8 mouse cellular contexts compared by ENCODE assay signal in the genomic region with DNA sequence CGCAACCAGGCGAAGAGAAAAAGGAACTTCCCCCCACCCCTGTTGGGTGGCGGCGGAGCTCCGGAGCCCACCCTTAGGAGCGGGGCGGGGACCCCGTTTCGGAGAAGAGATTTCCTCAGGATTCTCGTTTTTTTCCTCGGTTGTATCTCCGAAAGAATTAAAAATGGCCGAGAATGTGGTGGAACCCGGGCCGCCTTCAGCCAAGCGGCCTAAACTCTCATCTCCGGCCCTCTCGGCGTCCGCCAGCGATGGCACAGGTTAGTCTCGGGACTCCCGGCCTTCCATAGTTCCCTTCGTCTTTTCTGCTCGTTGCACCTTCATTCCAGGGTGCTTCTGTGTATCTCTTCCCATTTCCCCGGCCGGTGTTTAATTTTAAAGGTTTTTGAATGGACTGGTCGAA. TPM values are rescaled to one million over a fixed set of nuclear protein-coding genes. Genes with fewer than 3 reads are reported as not detected.
DNase-seq lines count a peak whose midpoint lies in the region; ATAC-seq lines count a peak whose summit lies in the region.

No protein-coding gene starts in this region.

- peak overlapping the region; percentile 83 for H3K4me2 ChIP-seq in kidney, embryonic 14.5 days (replicated peaks; ENCODE audit: low read depth, low read length)
- H3K4me2 ChIP-seq in hindbrain, embryonic 11.5 days (replicated peaks; ENCODE audit: low read depth, low read length), result peak overlapping the region; percentile 75

- peak overlapping the region; percentile 100 for H3K9ac ChIP-seq in kidney, embryonic 14.5 days (ENCODE audit: low read depth, low read length)
- peak overlapping the region; percentile 100 for H3K9ac ChIP-seq in hindbrain, embryonic 11.5 days (ENCODE audit: low read depth, low read length)

- ATAC-seq in kidney, embryonic 14.5 days (ENCODE audit: low FRiP score, low TSS enrichment), result no peak
- no peak for ATAC-seq in hindbrain, embryonic 11.5 days (ENCODE audit: low FRiP score)

- H3K4me3 ChIP-seq in kidney, embryonic 14.5 days (ENCODE audit: low read length), result peak overlapping the region; percentile 97
- H3K4me3 ChIP-seq in hindbrain, embryonic 11.5 days (ENCODE audit: low read depth, low read length), result peak overlapping the region; percentile 92
- peak overlapping the region; percentile 95 for H3K4me3 ChIP-seq in macrophage (ENCODE audit: inconsistent target)

- WGBS in kidney, embryonic 14.5 days, result 0% methylated on average over 28 of the region's 28 CpGs
- under 1% methylated on average over 27 of the region's 28 CpGs for WGBS in hindbrain, embryonic 11.5 days
- 1% methylated on average over 26 of the region's 28 CpGs for WGBS in macrophage (ENCODE audit: missing documents)

- peaks cover 54% of the 10 kb centered on the region for H3K79me2 ChIP-seq in macrophage (ENCODE audit: inconsistent target)

- H3K36me3 ChIP-seq in kidney, embryonic 14.5 days (ENCODE audit: control insufficient read depth, insufficient read depth, low read length), result peaks cover 15% of the 10 kb centered on the region; the same call in 1 of the 2 replicates
- no peaks in the 10 kb centered on the region for H3K36me3 ChIP-seq in hindbrain, embryonic 11.5 days (ENCODE audit: control insufficient read depth, insufficient read depth, low read length)
- H3K36me3 ChIP-seq in macrophage (ENCODE audit: inconsistent target), result peaks cover 4% of the 10 kb centered on the region; the same call in 1 of the 2 replicates

- no peaks in the 10 kb centered on the region for H3K9me3 ChIP-seq in kidney, embryonic 14.5 days (ENCODE audit: control insufficient read depth, low read length)
- no peaks in the 10 kb centered on the region for H3K9me3 ChIP-seq in hindbrain, embryonic 11.5 days (ENCODE audit: control insufficient read depth, low read length)

- H3K27ac ChIP-seq in kidney, embryonic 14.5 days (ENCODE audit: low read depth, low read length), result peak overlapping the region; percentile 100
- H3K27ac ChIP-seq in hindbrain, embryonic 11.5 days (ENCODE audit: low read depth, low read length), result peak overlapping the region; percentile 98
- H3K27ac ChIP-seq in macrophage, result peak overlapping the region; percentile 93

- H3K27me3 ChIP-seq in kidney, embryonic 14.5 days (ENCODE audit: control insufficient read depth, insufficient read depth, low read length), result no peaks in the 10 kb centered on the region
- H3K27me3 ChIP-seq in hindbrain, embryonic 11.5 days (ENCODE audit: control insufficient read depth, insufficient read depth, low read length), result no peaks in the 10 kb centered on the region

- no peak for DNase-seq in kidney, postnatal 10 days
- DNase-seq in brain, embryonic 18.5 days (ENCODE audit: low read depth, low spot score), result peak; percentile 20
- no peak for DNase-seq in hindbrain, embryonic 11.5 days (ENCODE audit: low spot score)
- no peak for DNase-seq in ovary, postnatal 14 days (ENCODE audit: low spot score)
- DNase-seq in adrenal gland, postnatal 14 days, result no peak
- no peak for DNase-seq in kidney, adult 8-10 months

- H3K4me1 ChIP-seq in kidney, embryonic 14.5 days (ENCODE audit: control insufficient read depth, insufficient read depth, low read length), result peaks cover 5% of the 10 kb centered on the region; the same call in 1 of the 2 replicates
- no peaks in the 10 kb centered on the region for H3K4me1 ChIP-seq in hindbrain, embryonic 11.5 days (replicated peaks; ENCODE audit: control insufficient read depth, insufficient read depth, low read length)

RNA-seq across cellular contexts. Expression of a gene that starts 1.3 kb away (rescaled TPM):
- polyA plus RNA-seq in kidney, embryonic 14.5 days (2014; fragmentation: Nextera tagmentation; extraction: Ambion mirVana), result 25.0 and 34.8 TPM in 2 replicates
- polyA plus RNA-seq in hindbrain, embryonic 11.5 days (2014; fragmentation: Nextera tagmentation; extraction: Ambion mirVana), result 23.3 and 41.7 TPM in 2 replicates
- 100 to 1,000 TPM in 21 of 26 experiments, 10 to 100 TPM in 5; 49.1 to 387 (median 265) TPM for total RNA-seq in macrophage (2018; cell fraction: chromatin; rRNA removed)
- total RNA-seq in macrophage (2018; cell fraction: cytosol; rRNA removed), result 100 to 1,000 TPM in 7 of 26 experiments, 10 to 100 TPM in 19; 41.1 to 127 (median 83.1) TPM
- total RNA-seq in macrophage (2018; cell fraction: nucleus; rRNA removed), result 100 to 1,000 TPM in 22 of 26 experiments, 10 to 100 TPM in 4; 65.4 to 264 (median 161) TPM
- polyA plus RNA-seq in macrophage (2018), result 31.6 to 55.1 TPM (median 36.1 TPM) in 3 replicates
- total RNA-seq in adrenal gland, postnatal 14 days (2021), result 68.0 and 79.0 TPM in 2 replicates
